Mouse (Mus musculus): ENCODE data around the gene Mpig6b.

GRCm38 (mm10) chr17:35052271-35052798 lies 13.6 kb downstream of the Mpig6b start:
- no peak for TF ChIP-seq GATA1 (IDR thresholded peaks at IDR 0.05; ENCODE audit: borderline replicate concordance, low read length)
- TF ChIP-seq FLI1 (IDR thresholded peaks at IDR 0.05; ENCODE audit: low read length) = no peak

All from megakaryocyte, embryonic 14.5 days (primary cell).